Mouse (Mus musculus): Measurements from ENCODE around the gene Plekha6. TPM values are rescaled to one million over a fixed set of nuclear protein-coding genes. Genes with fewer than 3 reads are reported as not detected.
A peak's percentile ranks its signal among the peaks of the same experiment; 100 is the strongest.

Gene Plekha6
- polyA plus RNA-seq, 1 experiment from 2014 or later: 19.8 TPM

- Histone ChIP-seq H3K36me3 (ENCODE audit: control insufficient read depth, insufficient read depth, low read length) (no peaks in the 10 kb centered on the region; the same call in 1 of the 2 replicates), H3K9me3 (ENCODE audit: control insufficient read depth, low read depth, low read length) (no peaks in the 10 kb centered on the region), H3K4me2 (replicated peaks; ENCODE audit: low read depth, low read length) (no peak overlapping the region), H3K4me3 (ENCODE audit: low read depth, low read length) (no peak overlapping the region), H3K27ac (ENCODE audit: low read length) (no peak overlapping the region), H3K4me1 (ENCODE audit: control insufficient read depth, insufficient read depth, low read length) (peaks cover 12% of the 10 kb centered on the region; the same call in 1 of the 2 replicates), H3K27me3 (ENCODE audit: control insufficient read depth, insufficient read depth, low read length) (no peaks in the 10 kb centered on the region), H3K9ac (replicated peaks; ENCODE audit: low read depth, low read length) (no peak overlapping the region)
- 79% methylated on average over 6 of the region's 6 CpGs for WGBS
- ATAC-seq (ENCODE audit: insufficient number of reproducible peaks, insufficient read depth, low FRiP score, low read depth): no peak
Measured at GRCm38 (mm10) chr1:133197266-133197665, 33.3 kb downstream of the Plekha6 start.

DNA sequence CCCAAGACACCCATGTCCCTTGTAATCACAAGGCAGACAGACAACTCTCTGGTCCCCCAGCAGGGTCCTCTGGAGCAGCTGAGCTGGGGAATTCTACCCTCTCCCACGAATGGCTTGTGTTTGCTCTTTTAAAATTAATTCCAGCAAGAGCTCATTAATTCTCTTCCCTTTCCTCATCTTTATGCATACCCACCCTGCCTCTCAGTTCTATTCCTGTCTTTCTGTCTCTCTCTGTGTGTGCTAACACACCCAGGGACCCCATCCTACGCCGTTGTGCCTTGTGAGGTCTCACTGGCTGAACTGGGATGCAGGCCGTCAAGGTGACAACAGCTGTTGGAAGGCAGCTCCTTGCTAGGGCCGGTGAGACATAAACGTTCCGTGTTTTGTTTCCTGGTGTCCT lies 35.7 kb downstream of the Plekha6 start:
- WGBS: 57% methylated on average over 7 of the region's 7 CpGs
- no peak overlapping the region for H3K27ac ChIP-seq (ENCODE audit: low read length)
- no peak overlapping the region for H3K4me3 ChIP-seq (ENCODE audit: low read depth, low read length)
- no peaks in the 10 kb centered on the region for H3K27me3 ChIP-seq (ENCODE audit: control insufficient read depth, insufficient read depth, low read length)
- H3K9ac ChIP-seq (replicated peaks; ENCODE audit: low read depth, low read length): no peak overlapping the region
- no peak overlapping the region for H3K4me2 ChIP-seq (replicated peaks; ENCODE audit: low read depth, low read length)
- no peaks in the 10 kb centered on the region for H3K36me3 ChIP-seq (ENCODE audit: control insufficient read depth, insufficient read depth, low read length)
- H3K4me1 ChIP-seq (ENCODE audit: control insufficient read depth, insufficient read depth, low read length): peaks cover 19% of the 10 kb centered on the region; the same call in 1 of the 2 replicates
- H3K9me3 ChIP-seq (ENCODE audit: control insufficient read depth, low read depth, low read length): no peaks in the 10 kb centered on the region
- ATAC-seq (ENCODE audit: insufficient number of reproducible peaks, insufficient read depth, low FRiP score, low read depth): no peak

DNA sequence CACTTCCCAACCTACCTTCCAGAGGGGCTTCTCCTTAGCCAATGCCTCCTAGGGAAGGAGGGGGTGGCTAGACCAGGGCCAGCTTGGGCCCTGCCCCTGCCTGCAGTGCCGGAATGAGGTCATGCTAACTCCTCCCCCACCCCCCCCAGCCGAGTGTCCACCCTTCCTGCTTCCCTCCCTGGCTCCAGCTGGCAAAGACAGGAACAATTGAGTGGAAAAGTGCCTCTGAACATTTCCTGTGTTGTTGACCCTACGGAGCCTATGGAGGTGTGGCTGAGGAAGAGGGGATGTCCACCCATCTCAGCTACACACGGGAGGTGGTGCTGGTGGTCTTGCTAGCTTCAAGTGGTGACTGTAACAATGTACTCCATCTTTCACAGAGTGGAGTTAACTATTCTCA lies 37.5 kb downstream of the Plekha6 start:
- H3K9ac ChIP-seq (replicated peaks; ENCODE audit: low read depth, low read length): no peak overlapping the region
- H3K4me2 ChIP-seq (replicated peaks; ENCODE audit: low read depth, low read length): no peak overlapping the region
- 28% methylated on average over 4 of the region's 4 CpGs for WGBS
- H3K9me3 ChIP-seq (ENCODE audit: control insufficient read depth, low read depth, low read length): no peaks in the 10 kb centered on the region
- ATAC-seq (ENCODE audit: insufficient number of reproducible peaks, insufficient read depth, low FRiP score, low read depth): peak; percentile 38; the same call in 1 of the 2 replicates
- H3K4me3 ChIP-seq (ENCODE audit: low read depth, low read length): no peak overlapping the region
- H3K36me3 ChIP-seq (ENCODE audit: control insufficient read depth, insufficient read depth, low read length): no peaks in the 10 kb centered on the region
- H3K27me3 ChIP-seq (ENCODE audit: control insufficient read depth, insufficient read depth, low read length): no peaks in the 10 kb centered on the region
- H3K4me1 ChIP-seq (ENCODE audit: control insufficient read depth, insufficient read depth, low read length): peaks cover 23% of the 10 kb centered on the region; the same call in 1 of the 2 replicates
- no peak overlapping the region for H3K27ac ChIP-seq (ENCODE audit: low read length)

DNA sequence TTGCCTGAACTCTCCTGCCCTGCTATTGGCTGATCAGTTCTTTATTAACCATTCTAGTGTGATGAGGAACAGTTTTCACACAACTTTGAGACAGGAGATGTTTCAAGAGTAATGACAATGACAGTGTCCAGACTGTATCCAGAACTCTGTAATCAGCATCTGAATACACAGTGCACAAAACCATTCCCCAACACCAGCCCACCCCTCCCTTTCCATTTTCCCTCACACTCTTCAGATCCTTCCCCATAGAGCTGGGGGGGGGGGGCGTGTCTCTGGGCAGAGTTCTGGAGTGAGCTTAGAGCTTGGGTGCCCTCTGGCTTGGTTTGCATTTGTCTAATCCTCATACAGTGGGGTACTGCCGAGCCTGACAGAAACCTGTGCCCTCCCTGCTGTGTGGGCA lies 39.7 kb downstream of the Plekha6 start:
- ATAC-seq (ENCODE audit: insufficient number of reproducible peaks, insufficient read depth, low FRiP score, low read depth): no peak
- no peak overlapping the region for H3K9ac ChIP-seq (replicated peaks; ENCODE audit: low read depth, low read length)
- no peak overlapping the region for H3K4me3 ChIP-seq (ENCODE audit: low read depth, low read length)
- H3K27ac ChIP-seq (ENCODE audit: low read length): no peak overlapping the region
- peaks cover 23% of the 10 kb centered on the region; the same call in 1 of the 2 replicates for H3K4me1 ChIP-seq (ENCODE audit: control insufficient read depth, insufficient read depth, low read length)
- H3K36me3 ChIP-seq (ENCODE audit: control insufficient read depth, insufficient read depth, low read length): no peaks in the 10 kb centered on the region
- no peaks in the 10 kb centered on the region for H3K27me3 ChIP-seq (ENCODE audit: control insufficient read depth, insufficient read depth, low read length)
- no peaks in the 10 kb centered on the region for H3K9me3 ChIP-seq (ENCODE audit: control insufficient read depth, low read depth, low read length)
- 48% methylated on average over 2 of the region's 2 CpGs for WGBS
- no peak overlapping the region for H3K4me2 ChIP-seq (replicated peaks; ENCODE audit: low read depth, low read length)

DNA sequence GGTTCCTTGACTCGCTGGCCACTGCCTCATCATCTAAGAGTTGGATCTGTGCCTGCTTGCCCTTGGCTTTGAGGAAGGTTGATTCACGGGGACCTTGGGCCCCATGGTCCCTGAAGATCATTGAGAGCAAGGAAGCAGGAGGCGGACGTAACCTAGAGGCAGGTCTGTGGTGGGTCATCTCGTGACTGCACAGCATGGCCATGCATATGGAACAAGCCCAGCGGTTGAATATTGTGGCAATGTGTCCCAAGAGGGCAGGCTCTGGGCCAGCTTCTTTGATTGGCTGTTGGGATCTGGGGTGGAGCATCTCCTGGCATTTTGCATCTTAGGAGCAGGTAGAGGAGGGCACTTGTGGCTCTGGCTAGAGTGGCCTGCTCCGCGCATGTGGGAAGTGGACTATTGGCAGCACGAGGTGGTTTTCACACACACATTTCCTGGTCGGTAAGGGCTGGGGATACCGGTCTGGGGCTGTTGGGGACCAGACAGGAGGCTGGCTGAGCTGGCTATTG lies 40.4 kb downstream of the Plekha6 start:
- peaks cover 24% of the 10 kb centered on the region; the same call in 1 of the 2 replicates for H3K4me1 ChIP-seq (ENCODE audit: control insufficient read depth, insufficient read depth, low read length)
- no peaks in the 10 kb centered on the region for H3K36me3 ChIP-seq (ENCODE audit: control insufficient read depth, insufficient read depth, low read length)
- 67% methylated on average over 11 of the region's 11 CpGs for WGBS
- H3K4me3 ChIP-seq (ENCODE audit: low read depth, low read length): no peak overlapping the region
- no peak overlapping the region for H3K9ac ChIP-seq (replicated peaks; ENCODE audit: low read depth, low read length)
- H3K4me2 ChIP-seq (replicated peaks; ENCODE audit: low read depth, low read length): 0 out of 2 replicates have a peak overlapping the region, but pooled peaks have one; percentile 7
- peak overlapping the region; percentile 39; the same call in 1 of the 2 replicates for H3K27ac ChIP-seq (ENCODE audit: low read length)
- peak; percentile 56; the same call in 1 of the 2 replicates for ATAC-seq (ENCODE audit: insufficient number of reproducible peaks, insufficient read depth, low FRiP score, low read depth)
- H3K27me3 ChIP-seq (ENCODE audit: control insufficient read depth, insufficient read depth, low read length): no peaks in the 10 kb centered on the region
- H3K9me3 ChIP-seq (ENCODE audit: control insufficient read depth, low read depth, low read length): no peaks in the 10 kb centered on the region

DNA sequence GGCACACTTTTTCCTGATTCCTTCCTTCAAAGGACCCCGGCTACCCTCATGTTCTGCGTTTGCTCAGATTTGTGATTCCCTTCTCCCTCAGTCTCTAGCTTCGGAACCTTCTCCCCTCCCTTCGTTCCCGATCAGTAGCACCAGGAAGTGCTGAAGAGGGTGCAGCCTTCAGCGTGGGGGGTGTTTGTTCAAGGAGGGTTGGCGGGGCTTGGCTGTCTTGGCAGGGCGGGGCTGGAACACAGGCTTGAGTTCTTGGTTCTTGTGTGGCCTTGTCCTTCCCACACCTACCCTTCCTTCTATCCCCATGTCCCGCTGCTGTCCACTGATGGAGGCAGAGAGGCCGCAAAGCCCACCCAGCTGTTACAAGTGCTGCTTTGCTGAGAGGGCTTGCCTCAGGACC lies 41.0 kb downstream of the Plekha6 start:
- H3K36me3 ChIP-seq (ENCODE audit: control insufficient read depth, insufficient read depth, low read length): no peaks in the 10 kb centered on the region
- H3K27ac ChIP-seq (ENCODE audit: low read length): peak overlapping the region; percentile 39; the same call in 1 of the 2 replicates
- ATAC-seq (ENCODE audit: insufficient number of reproducible peaks, insufficient read depth, low FRiP score, low read depth): no peak
- 0 out of 2 replicates have a peak overlapping the region, but pooled peaks have one; percentile 7 for H3K4me2 ChIP-seq (replicated peaks; ENCODE audit: low read depth, low read length)
- 62% methylated on average over 10 of the region's 10 CpGs for WGBS
- no peaks in the 10 kb centered on the region for H3K9me3 ChIP-seq (ENCODE audit: control insufficient read depth, low read depth, low read length)
- H3K9ac ChIP-seq (replicated peaks; ENCODE audit: low read depth, low read length): no peak overlapping the region
- no peak overlapping the region for H3K4me3 ChIP-seq (ENCODE audit: low read depth, low read length)
- no peaks in the 10 kb centered on the region for H3K27me3 ChIP-seq (ENCODE audit: control insufficient read depth, insufficient read depth, low read length)
- peaks cover 26% of the 10 kb centered on the region; the same call in 1 of the 2 replicates for H3K4me1 ChIP-seq (ENCODE audit: control insufficient read depth, insufficient read depth, low read length)

DNA sequence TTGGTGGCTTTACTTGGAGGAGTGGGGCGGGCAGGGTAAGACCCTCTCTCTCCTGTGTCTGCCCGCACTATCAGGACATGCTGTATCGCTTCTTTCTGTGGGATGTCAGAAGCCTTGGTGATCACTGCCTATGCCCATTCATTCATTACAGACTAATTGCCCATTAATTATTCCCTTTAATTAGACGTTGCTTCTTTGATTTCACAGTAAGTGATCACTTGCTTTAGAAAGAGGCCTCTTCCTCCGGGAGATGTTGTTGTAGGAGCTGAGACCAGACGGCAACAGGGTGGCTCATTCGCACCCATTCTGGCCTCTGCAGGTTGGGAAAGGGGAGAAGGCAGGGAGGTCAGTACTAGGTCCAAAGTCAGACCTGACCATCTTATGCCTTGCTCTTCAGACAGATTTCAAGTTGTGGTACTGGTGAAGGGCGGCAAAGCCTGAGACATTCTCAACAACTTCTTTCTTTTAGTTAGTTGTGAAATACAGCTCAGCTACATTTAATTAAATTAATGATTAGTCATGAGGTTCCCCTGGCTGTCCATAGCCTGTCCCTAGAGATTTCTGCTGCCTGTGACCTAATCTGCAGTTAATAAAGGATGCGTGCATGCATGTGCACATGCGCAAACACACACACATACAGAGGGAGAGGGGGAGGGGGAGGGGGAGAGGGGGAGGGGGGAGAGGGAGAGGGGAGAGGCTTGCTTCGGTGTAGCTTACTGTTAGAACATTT lies 44.2 kb downstream of the Plekha6 start:
- no peak for ATAC-seq (ENCODE audit: insufficient number of reproducible peaks, insufficient read depth, low FRiP score, low read depth)
- Histone ChIP-seq H3K4me1 (ENCODE audit: control insufficient read depth, insufficient read depth, low read length) (peaks cover 23% of the 10 kb centered on the region; the same call in 1 of the 2 replicates), H3K9me3 (ENCODE audit: control insufficient read depth, low read depth, low read length) (no peaks in the 10 kb centered on the region), H3K4me3 (ENCODE audit: low read depth, low read length) (no peak overlapping the region), H3K36me3 (ENCODE audit: control insufficient read depth, insufficient read depth, low read length) (no peaks in the 10 kb centered on the region), H3K9ac (replicated peaks; ENCODE audit: low read depth, low read length) (no peak overlapping the region), H3K27ac (ENCODE audit: low read length) (no peak overlapping the region), H3K27me3 (ENCODE audit: control insufficient read depth, insufficient read depth, low read length) (no peaks in the 10 kb centered on the region), H3K4me2 (replicated peaks; ENCODE audit: low read depth, low read length) (no peak overlapping the region)
- 84% methylated on average over 11 of the region's 11 CpGs for WGBS

GRCm38 (mm10) chr1:133209036-133209435 lies 45.0 kb downstream of the Plekha6 start:
- no peak for ATAC-seq (ENCODE audit: insufficient number of reproducible peaks, insufficient read depth, low FRiP score, low read depth)
- Histone ChIP-seq H3K36me3 (ENCODE audit: control insufficient read depth, insufficient read depth, low read length) (no peaks in the 10 kb centered on the region), H3K4me3 (ENCODE audit: low read depth, low read length) (no peak overlapping the region), H3K9me3 (ENCODE audit: control insufficient read depth, low read depth, low read length) (no peaks in the 10 kb centered on the region), H3K4me1 (ENCODE audit: control insufficient read depth, insufficient read depth, low read length) (peaks cover 21% of the 10 kb centered on the region; the same call in 1 of the 2 replicates), H3K27ac (ENCODE audit: low read length) (no peak overlapping the region), H3K9ac (replicated peaks; ENCODE audit: low read depth, low read length) (no peak overlapping the region), H3K27me3 (ENCODE audit: control insufficient read depth, insufficient read depth, low read length) (no peaks in the 10 kb centered on the region), H3K4me2 (replicated peaks; ENCODE audit: low read depth, low read length) (no peak overlapping the region)
- WGBS: 82% methylated on average over 11 of the region's 11 CpGs
